In genomic region chr6:88925640-88926205, GRCm38 (mm10) we compare ENCODE assay signal across 8 mouse cellular contexts. TPM values are rescaled to one million over a fixed set of nuclear protein-coding genes. Genes with fewer than 3 reads are reported as not detected.
DNase-seq lines count a peak whose midpoint lies in the region; ATAC-seq lines count a peak whose summit lies in the region.

No protein-coding gene starts in this region.

- peak; percentile 9 for ATAC-seq in lung, embryonic 16.5 days (ENCODE audit: low read depth)
- ATAC-seq in forebrain, embryonic 15.5 days (replicated peaks): peak; percentile 62
- peak; percentile 38 for ATAC-seq in midbrain, embryonic 14.5 days (ENCODE audit: low FRiP score, low TSS enrichment)

- peaks cover 30% of the 10 kb centered on the region for H3K4me1 ChIP-seq in lung, embryonic 16.5 days (replicated peaks; ENCODE audit: control insufficient read depth, insufficient read depth, low read length)
- H3K4me1 ChIP-seq in forebrain, embryonic 15.5 days: peaks cover 30% of the 10 kb centered on the region
- peaks cover 51% of the 10 kb centered on the region for H3K4me1 ChIP-seq in midbrain, embryonic 14.5 days (ENCODE audit: control insufficient read depth, insufficient read depth, low read length)

- no peaks in the 10 kb centered on the region for H3K27me3 ChIP-seq in lung, embryonic 16.5 days (ENCODE audit: control insufficient read depth, insufficient read depth, low read depth, low read length)
- H3K27me3 ChIP-seq in forebrain, embryonic 15.5 days: 0 out of 2 replicates have a peak, but pooled peaks cover 4% of the 10 kb centered on the region
- no peaks in the 10 kb centered on the region for H3K27me3 ChIP-seq in midbrain, embryonic 14.5 days (ENCODE audit: control insufficient read depth, insufficient read depth, low read length)

- H3K4me3 ChIP-seq in lung, embryonic 16.5 days (ENCODE audit: low read length): no peak overlapping the region
- no peak overlapping the region for H3K4me3 ChIP-seq in forebrain, embryonic 15.5 days
- H3K4me3 ChIP-seq in midbrain, embryonic 14.5 days (replicated peaks; ENCODE audit: low read depth, low read length): no peak overlapping the region

- H3K4me2 ChIP-seq in lung, embryonic 16.5 days (ENCODE audit: low read depth, low read length): no peak overlapping the region
- no peak overlapping the region for H3K4me2 ChIP-seq in forebrain, embryonic 15.5 days (replicated peaks)
- H3K4me2 ChIP-seq in midbrain, embryonic 14.5 days (ENCODE audit: low read length): no peak overlapping the region

- 22% methylated on average over 4 of the region's 4 CpGs for WGBS in lung, embryonic 16.5 days
- 9% methylated on average over 4 of the region's 4 CpGs for WGBS in forebrain, embryonic 15.5 days
- WGBS in midbrain, embryonic 14.5 days: 6% methylated on average over 4 of the region's 4 CpGs

- no peaks in the 10 kb centered on the region for H3K36me3 ChIP-seq in lung, embryonic 16.5 days (ENCODE audit: control insufficient read depth, insufficient read depth, low read length)
- H3K36me3 ChIP-seq in forebrain, embryonic 15.5 days: no peaks in the 10 kb centered on the region
- no peaks in the 10 kb centered on the region for H3K36me3 ChIP-seq in midbrain, embryonic 14.5 days (ENCODE audit: control insufficient read depth, insufficient read depth, low read length)

- H3K27ac ChIP-seq in lung, embryonic 16.5 days (ENCODE audit: low read length): peak overlapping the region; percentile 77
- peak overlapping the region; percentile 82 for H3K27ac ChIP-seq in forebrain, embryonic 15.5 days (replicated peaks)
- peak overlapping the region; percentile 81 for H3K27ac ChIP-seq in midbrain, embryonic 14.5 days (replicated peaks; ENCODE audit: low read depth, low read length)

- DNase-seq in lung, postnatal 14 days: no peak
- peak; percentile 70 for DNase-seq in midbrain, embryonic 14.5 days
- DNase-seq in frontal cortex, postnatal 10 days (ENCODE audit: low spot score in 2 of 2): no peak
- DNase-seq in left cerebral cortex, adult 11 months (ENCODE audit: low spot score): no peak
- DNase-seq in B cell, adult 2 months: no peak
- no peak for DNase-seq in cerebellum, adult 11-12 months

- no peak overlapping the region for H3K9ac ChIP-seq in lung, embryonic 16.5 days (ENCODE audit: low read length)
- H3K9ac ChIP-seq in forebrain, embryonic 15.5 days (replicated peaks): no peak overlapping the region
- no peak overlapping the region; the same call in 1 of the 2 replicates for H3K9ac ChIP-seq in midbrain, embryonic 14.5 days (replicated peaks; ENCODE audit: low read length)

- no peaks in the 10 kb centered on the region for H3K9me3 ChIP-seq in lung, embryonic 16.5 days (ENCODE audit: control insufficient read depth, low read length)
- H3K9me3 ChIP-seq in forebrain, embryonic 15.5 days: no peaks in the 10 kb centered on the region
- H3K9me3 ChIP-seq in midbrain, embryonic 14.5 days (ENCODE audit: control insufficient read depth, low read length): no peaks in the 10 kb centered on the region

RNA-seq across cellular contexts. Expression of gene Tpra1, which starts 23.7 kb away (rescaled TPM):
- polyA plus RNA-seq in lung, embryonic 16.5 days (2015; fragmentation: Nextera tagmentation; extraction: Ambion mirVana): 80.1 and 85.3 TPM in 2 replicates
- polyA plus RNA-seq in forebrain, embryonic 15.5 days (2015; fragmentation: Nextera tagmentation; extraction: Ambion mirVana): 61.5 and 64.1 TPM in 2 replicates
- 50.0 and 77.0 TPM in 2 replicates for polyA plus RNA-seq in midbrain, embryonic 14.5 days (2014; fragmentation: Nextera tagmentation; extraction: Ambion mirVana)

RNA-seq across cellular contexts. Expression of gene Mcm2, which starts 27.1 kb away (rescaled TPM):
- 119 and 125 TPM in 2 replicates for polyA plus RNA-seq in lung, embryonic 16.5 days (2015; fragmentation: Nextera tagmentation; extraction: Ambion mirVana)
- 70.0 and 75.2 TPM in 2 replicates for polyA plus RNA-seq in forebrain, embryonic 15.5 days (2015; fragmentation: Nextera tagmentation; extraction: Ambion mirVana)
- polyA plus RNA-seq in midbrain, embryonic 14.5 days (2014; fragmentation: Nextera tagmentation; extraction: Ambion mirVana): 22.2 and 39.0 TPM in 2 replicates

RNA-seq across cellular contexts. Expression of gene Podxl2, which starts 50.9 kb away (rescaled TPM):
- polyA plus RNA-seq in lung, embryonic 16.5 days (2015; fragmentation: Nextera tagmentation; extraction: Ambion mirVana): 27.1 and 35.1 TPM in 2 replicates
- polyA plus RNA-seq in forebrain, embryonic 15.5 days (2015; fragmentation: Nextera tagmentation; extraction: Ambion mirVana): 590 and 608 TPM in 2 replicates
- 525 and 630 TPM in 2 replicates for polyA plus RNA-seq in midbrain, embryonic 14.5 days (2014; fragmentation: Nextera tagmentation; extraction: Ambion mirVana)

Comparison
In these comparisons a context has a peak if more than half of its experiments do, and no peak if none do; other contexts are left out.
1. ATAC-seq: peak in every context shown above with its lines; median percentile 62 in forebrain, embryonic 15.5 days; 38 in midbrain, embryonic 14.5 days; 9 in lung, embryonic 16.5 days.
2. RNA of gene Podxl2, which starts 50.9 kb away (polyA plus RNA-seq): 590 to 608 TPM in forebrain, embryonic 15.5 days and 525 to 630 TPM in midbrain, embryonic 14.5 days; 27.1 to 35.1 TPM in lung, embryonic 16.5 days; every median in the first group is over 10 times any median in the second.
3. Peak in every context shown above with its lines, with median percentiles within 50 percentile points of each other: H3K27ac ChIP-seq.